Comparison of ENCODE assay signal across 17 mouse cellular contexts in genomic region chr16:40708558-40708957, GRCm38 (mm10).
DNase-seq lines count a peak whose midpoint lies in the region; ATAC-seq lines count a peak whose summit lies in the region.
"Had no signal": no experiment of that assay in that cellular context is flagged by ENCODE, and none has a peak within 500 bp of the region (broad histone marks: within the 10 kb centered on the region; RNA-seq: fewer than 3 reads in every experiment).

No protein-coding gene starts in this region.

- H3K27me3 ChIP-seq in forebrain, embryonic 13.5 days = no peaks in the 10 kb centered on the region
- H3K27me3 ChIP-seq in forebrain, embryonic 10.5 days (ENCODE audit: poor library complexity, severe bottlenecking) = no peaks in the 10 kb centered on the region
- H3K27me3 ChIP-seq in embryonic facial prominence, embryonic 14.5 days (replicated peaks; ENCODE audit: control insufficient read depth, insufficient read depth, low read length) = no peaks in the 10 kb centered on the region
- no peaks in the 10 kb centered on the region for H3K27me3 ChIP-seq in hindbrain, embryonic 15.5 days
- H3K27me3 ChIP-seq in kidney, embryonic 16.5 days (ENCODE audit: insufficient read depth, low read length) = no peaks in the 10 kb centered on the region
- H3K27me3 ChIP-seq: intestine, embryonic 15.5 days; kidney, embryonic 15.5 days had no signal

- no peak overlapping the region for H3K9ac ChIP-seq in forebrain, embryonic 13.5 days
- no peak overlapping the region for H3K9ac ChIP-seq in embryonic facial prominence, embryonic 14.5 days (ENCODE audit: low read depth, low read length)
- no peak overlapping the region for H3K9ac ChIP-seq in hindbrain, embryonic 15.5 days
- no peak overlapping the region for H3K9ac ChIP-seq in kidney, embryonic 16.5 days (replicated peaks; ENCODE audit: low read length)
- H3K9ac ChIP-seq: intestine, embryonic 15.5 days; kidney, embryonic 15.5 days had no signal

- no peak overlapping the region for H3K4me2 ChIP-seq in forebrain, embryonic 13.5 days
- no peak overlapping the region for H3K4me2 ChIP-seq in embryonic facial prominence, embryonic 14.5 days (ENCODE audit: low read depth, low read length)
- no peak overlapping the region for H3K4me2 ChIP-seq in hindbrain, embryonic 15.5 days
- H3K4me2 ChIP-seq in kidney, embryonic 16.5 days (replicated peaks; ENCODE audit: low read depth, low read length) = no peak overlapping the region
- H3K4me2 ChIP-seq: intestine, embryonic 15.5 days; kidney, embryonic 15.5 days had no signal

- peaks cover 25% of the 10 kb centered on the region for H3K4me1 ChIP-seq in forebrain, embryonic 13.5 days
- H3K4me1 ChIP-seq in forebrain, embryonic 10.5 days = no peaks in the 10 kb centered on the region
- peaks cover 3% of the 10 kb centered on the region for H3K4me1 ChIP-seq in embryonic facial prominence, embryonic 14.5 days (ENCODE audit: control insufficient read depth, insufficient read depth, low read length)
- H3K4me1 ChIP-seq in hindbrain, embryonic 15.5 days (replicated peaks) = peaks cover 26% of the 10 kb centered on the region
- no peaks in the 10 kb centered on the region for H3K4me1 ChIP-seq in kidney, embryonic 16.5 days (ENCODE audit: insufficient read depth, low read length)
- H3K4me1 ChIP-seq: intestine, embryonic 15.5 days; kidney, embryonic 15.5 days had no signal

- H3K36me3 ChIP-seq in forebrain, embryonic 13.5 days (ENCODE audit: poor library complexity, severe bottlenecking) = no peaks in the 10 kb centered on the region
- H3K36me3 ChIP-seq in forebrain, embryonic 10.5 days (replicated peaks) = no peaks in the 10 kb centered on the region
- H3K36me3 ChIP-seq in embryonic facial prominence, embryonic 14.5 days (ENCODE audit: control insufficient read depth, insufficient read depth, low read length) = no peaks in the 10 kb centered on the region
- H3K36me3 ChIP-seq in hindbrain, embryonic 15.5 days = no peaks in the 10 kb centered on the region
- no peaks in the 10 kb centered on the region for H3K36me3 ChIP-seq in kidney, embryonic 16.5 days (ENCODE audit: insufficient read depth, low read length)
- H3K36me3 ChIP-seq: G1E; intestine, embryonic 15.5 days; kidney, embryonic 15.5 days had no signal

- ATAC-seq in forebrain, embryonic 13.5 days = peak; percentile 81
- ATAC-seq in embryonic facial prominence, embryonic 14.5 days (ENCODE audit: low read depth) = no peak
- ATAC-seq in hindbrain, embryonic 15.5 days (ENCODE audit: low FRiP score, low read depth) = peak; percentile 59; the same call in 1 of the 2 replicates
- no peak for ATAC-seq in kidney, embryonic 16.5 days (ENCODE audit: low FRiP score, low TSS enrichment)
- ATAC-seq: intestine, embryonic 15.5 days had no signal

- WGBS in forebrain, embryonic 13.5 days = 28% methylated on average over 2 of the region's 2 CpGs
- 73% methylated on average over 2 of the region's 2 CpGs for WGBS in forebrain, embryonic 10.5 days
- 39% methylated on average over 2 of the region's 2 CpGs for WGBS in embryonic facial prominence, embryonic 14.5 days
- WGBS in hindbrain, embryonic 15.5 days = 26% methylated on average over 2 of the region's 2 CpGs
- 66% methylated on average over 2 of the region's 2 CpGs for WGBS in kidney, embryonic 16.5 days

- no peak overlapping the region for H3K27ac ChIP-seq in forebrain, embryonic 13.5 days
- no peak overlapping the region for H3K27ac ChIP-seq in forebrain, embryonic 10.5 days
- no peak overlapping the region for H3K27ac ChIP-seq in embryonic facial prominence, embryonic 14.5 days (replicated peaks; ENCODE audit: low read depth, low read length)
- H3K27ac ChIP-seq in hindbrain, embryonic 15.5 days (replicated peaks) = no peak overlapping the region
- no peak overlapping the region for H3K27ac ChIP-seq in kidney, embryonic 16.5 days (ENCODE audit: low read length)
- H3K27ac ChIP-seq: intestine, embryonic 15.5 days; kidney, embryonic 15.5 days; left cerebral cortex, adult 2 months had no signal

- H3K4me3 ChIP-seq in forebrain, embryonic 13.5 days = no peak overlapping the region
- H3K4me3 ChIP-seq in forebrain, embryonic 10.5 days = no peak overlapping the region
- no peak overlapping the region for H3K4me3 ChIP-seq in embryonic facial prominence, embryonic 14.5 days (ENCODE audit: low read depth, low read length)
- H3K4me3 ChIP-seq in hindbrain, embryonic 15.5 days = no peak overlapping the region
- H3K4me3 ChIP-seq in kidney, embryonic 16.5 days (ENCODE audit: low read length) = no peak overlapping the region
- H3K4me3 ChIP-seq: intestine, embryonic 15.5 days; kidney, embryonic 15.5 days; left cerebral cortex, adult 2 months had no signal

- no peak for DNase-seq in forebrain, embryonic 10.5 days (ENCODE audit: extremely low spot score, low spot score)
- peak; percentile 36 for DNase-seq in brain, adult 2 months (ENCODE audit: low read depth, low spot score)
- DNase-seq in embryonic facial prominence, embryonic 14.5 days (ENCODE audit: low spot score) = peak; percentile 78
- DNase-seq in embryo, embryonic 10 days (ENCODE audit: low spot score) = no peak
- DNase-seq: adrenal gland, adult 2 months; embryo, embryonic 11 days; lung, adult 18-20 months; lung, postnatal 4 days; retina, postnatal 1 day; thymus, adult 2 months had no signal

- no peaks in the 10 kb centered on the region for H3K9me3 ChIP-seq in forebrain, embryonic 13.5 days (replicated peaks)
- no peaks in the 10 kb centered on the region for H3K9me3 ChIP-seq in forebrain, embryonic 10.5 days
- no peaks in the 10 kb centered on the region for H3K9me3 ChIP-seq in embryonic facial prominence, embryonic 14.5 days (ENCODE audit: control insufficient read depth, low read length)
- H3K9me3 ChIP-seq in hindbrain, embryonic 15.5 days = no peaks in the 10 kb centered on the region
- H3K9me3 ChIP-seq in kidney, embryonic 16.5 days (ENCODE audit: low read length) = no peaks in the 10 kb centered on the region
- H3K9me3 ChIP-seq: intestine, embryonic 15.5 days; kidney, embryonic 15.5 days had no signal

Comparison
In these comparisons a context has a peak if more than half of its experiments do, and no peak if none do; other contexts are left out.
1. ATAC-seq: peak in forebrain, embryonic 13.5 days (single experiment) and hindbrain, embryonic 15.5 days (single experiment); none in embryonic facial prominence, embryonic 14.5 days (single experiment) and kidney, embryonic 16.5 days (single experiment).
2. DNase-seq: peak in brain, adult 2 months (single experiment) and embryonic facial prominence, embryonic 14.5 days (single experiment); none in forebrain, embryonic 10.5 days (single experiment) and embryo, embryonic 10 days (single experiment).